Mouse (Mus musculus) mouse trophoblast stem cell (cell line): ENCODE results near the gene Cyp2b10.
"Not testable (repeated sequence)": the region's sequence is repeated elsewhere in the genome, so short reads cannot be mapped to it uniquely, and the experiment has no call there.

Experiments
- in situ Hi-C, 2 experiments: fragments of 300-500 bp; cut with MseI, MboI; formaldehyde crosslinking; loops; 2 replicates in 1 of 2; 3 replicates in 1 of 2; pipeline ENCODE4 v1.15.1; 2025

Gene Cyp2b10

DNA sequence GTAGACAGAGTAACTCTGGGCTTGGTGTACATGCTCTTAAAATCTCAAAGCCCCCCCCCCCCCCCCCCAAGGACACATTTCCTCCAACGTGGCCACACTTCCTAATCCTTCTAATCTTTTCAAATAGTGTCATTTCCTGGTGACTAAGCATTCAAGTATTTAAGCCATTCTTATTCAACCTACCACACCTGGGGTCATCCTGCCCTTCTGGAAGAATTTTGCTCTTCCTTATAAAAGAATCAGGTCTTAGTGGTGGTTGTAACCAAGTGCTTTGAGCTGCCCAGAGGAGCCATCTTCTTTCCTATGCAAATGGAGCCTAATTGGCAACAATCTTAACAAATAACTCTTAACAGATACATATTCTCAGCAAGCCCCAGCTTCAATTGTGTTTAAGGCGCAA, 12.6 kb downstream of the Cyp2b10 start:
- in situ Hi-C loops: no loop called here

GRCm38 (mm10) chr7:25916116-25916515, 18.7 kb downstream of the Cyp2b10 start:
- in situ Hi-C loops: no loop called here

GRCm38 (mm10) chr7:25917271-25917670, 19.9 kb downstream of the Cyp2b10 start:
- in situ Hi-C loops: not testable (repeated sequence)

- in situ Hi-C loops: no loop called here
These were observed 22.0 kb downstream of the Cyp2b10 start for GRCm38 (mm10) chr7:25919467-25919866.

DNA sequence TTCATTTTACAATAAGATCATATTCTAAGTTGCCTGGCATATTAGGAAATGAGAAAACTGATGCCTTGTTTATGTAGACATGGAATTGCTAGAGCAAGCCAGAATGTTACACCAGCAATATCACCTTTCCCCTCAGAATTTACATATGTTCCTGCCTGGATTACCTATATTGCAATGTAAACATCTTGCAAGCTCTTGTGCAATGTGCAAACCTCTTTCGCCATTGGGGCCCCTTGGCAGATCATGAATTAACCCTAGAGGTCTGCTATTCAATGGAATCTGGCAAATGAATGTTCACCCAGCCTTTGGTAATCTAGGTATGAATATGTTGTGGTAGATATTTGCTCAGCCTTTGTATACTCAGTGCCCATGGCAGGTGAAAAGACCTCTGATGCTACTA, 47.9 kb downstream of the Cyp2b10 start:
- in situ Hi-C loops: no loop called here
